Mouse (Mus musculus): ENCODE measurements around the gene Arid5a. TPM values are rescaled to one million over a fixed set of nuclear protein-coding genes. Genes with fewer than 3 reads are reported as not detected.

Arid5a gene
- polyA plus RNA-seq, 1 experiment from 2014 or later: 2.0 TPM

GRCm38 (mm10) chr1:36273288-36273687 is 34.2 kb upstream of the Arid5a start:
- H3K4me1 ChIP-seq (replicated peaks): peaks cover 30% of the 10 kb centered on the region
- DNase-seq (ENCODE audit: low spot score): no peak
- peaks cover 43% of the 10 kb centered on the region for H3K27me3 ChIP-seq (ENCODE audit: insufficient read depth, poor library complexity, severe bottlenecking)
- no peak overlapping the region for H3K27ac ChIP-seq
- H3K4me3 ChIP-seq: no peak overlapping the region
- no peaks in the 10 kb centered on the region for H3K36me3 ChIP-seq
- H3K9me3 ChIP-seq: no peaks in the 10 kb centered on the region
- WGBS: 38% methylated on average over 9 of the region's 9 CpGs

GRCm38 (mm10) chr1:36274455-36274854 is 33.1 kb upstream of the Arid5a start, which contains the start of gene Neurl3:
Gene Neurl3, minus strand, starts transcription at chr1:36274679.
- Histone ChIP-seq H3K4me1 (replicated peaks) (peaks cover 26% of the 10 kb centered on the region), H3K36me3 (no peaks in the 10 kb centered on the region), H3K27me3 (ENCODE audit: insufficient read depth, poor library complexity, severe bottlenecking) (peaks cover 31% of the 10 kb centered on the region), H3K27ac (no peak within 1 kb of the TSS), H3K9me3 (no peaks in the 10 kb centered on the region), H3K4me3 (no peak within 1 kb of the TSS)
- no peak for DNase-seq (ENCODE audit: low spot score)
- 92% methylated on average over 5 of the region's 5 CpGs for whole genome bisulfite sequencing

- Histone ChIP-seq H3K9me3 (no peaks in the 10 kb centered on the region), H3K27me3 (ENCODE audit: insufficient read depth, poor library complexity, severe bottlenecking) (peaks cover 17% of the 10 kb centered on the region), H3K4me3 (no peak overlapping the region), H3K4me1 (replicated peaks) (peaks cover 18% of the 10 kb centered on the region), H3K27ac (no peak overlapping the region), H3K36me3 (no peaks in the 10 kb centered on the region)
- DNase-seq (ENCODE audit: low spot score): no peak
- 78% methylated on average over 13 of the region's 13 CpGs for WGBS
Observed at GRCm38 (mm10) chr1:36275635-36276389, 31.7 kb upstream of the Arid5a start.

GRCm38 (mm10) chr1:36277267-36278060 is 30.1 kb upstream of the Arid5a start:
- DNase-seq (ENCODE audit: low spot score): peak; percentile 84
- no peak overlapping the region for H3K4me3 ChIP-seq
- peaks cover 2% of the 10 kb centered on the region; the same call in 1 of the 2 replicates for H3K27me3 ChIP-seq (ENCODE audit: insufficient read depth, poor library complexity, severe bottlenecking)
- WGBS: 19% methylated on average over 7 of the region's 7 CpGs
- no peaks in the 10 kb centered on the region for H3K9me3 ChIP-seq
- no peak overlapping the region for H3K27ac ChIP-seq
- peaks cover 12% of the 10 kb centered on the region for H3K4me1 ChIP-seq (replicated peaks)
- H3K36me3 ChIP-seq: no peaks in the 10 kb centered on the region

- WGBS: 22% methylated on average over 3 of the region's 3 CpGs
- no peak overlapping the region for H3K27ac ChIP-seq
- H3K9me3 ChIP-seq: no peaks in the 10 kb centered on the region
- H3K27me3 ChIP-seq (ENCODE audit: insufficient read depth, poor library complexity, severe bottlenecking): no peaks in the 10 kb centered on the region
- H3K36me3 ChIP-seq: no peaks in the 10 kb centered on the region
- no peak overlapping the region for H3K4me3 ChIP-seq
- H3K4me1 ChIP-seq (replicated peaks): peaks cover 6% of the 10 kb centered on the region; the same call in 1 of the 2 replicates
- DNase-seq (ENCODE audit: low spot score): peak; percentile 68
Observed at GRCm38 (mm10) chr1:36279202-36279601, 28.3 kb upstream of the Arid5a start.

- no peak for DNase-seq (ENCODE audit: low spot score)
- Histone ChIP-seq H3K27me3 (ENCODE audit: insufficient read depth, poor library complexity, severe bottlenecking) (no peaks in the 10 kb centered on the region), H3K4me1 (replicated peaks) (no peaks in the 10 kb centered on the region), H3K36me3 (no peaks in the 10 kb centered on the region), H3K4me3 (no peak overlapping the region), H3K27ac (no peak overlapping the region), H3K9me3 (no peaks in the 10 kb centered on the region)
- WGBS: 85% methylated on average over 3 of the region's 3 CpGs
Observed at GRCm38 (mm10) chr1:36280938-36281337, 26.6 kb upstream of the Arid5a start.

- Histone ChIP-seq H3K36me3 (no peaks in the 10 kb centered on the region), H3K9me3 (no peaks in the 10 kb centered on the region), H3K27ac (no peak overlapping the region), H3K27me3 (ENCODE audit: insufficient read depth, poor library complexity, severe bottlenecking) (no peaks in the 10 kb centered on the region), H3K4me1 (replicated peaks) (no peaks in the 10 kb centered on the region), H3K4me3 (no peak overlapping the region)
- DNase-seq (ENCODE audit: low spot score): no peak
- 93% methylated on average over 6 of the region's 6 CpGs for WGBS
Observed at GRCm38 (mm10) chr1:36281849-36282248, 25.7 kb upstream of the Arid5a start.

- Histone ChIP-seq H3K27ac (no peak overlapping the region), H3K4me1 (replicated peaks) (no peaks in the 10 kb centered on the region), H3K9me3 (no peaks in the 10 kb centered on the region), H3K4me3 (no peak overlapping the region), H3K27me3 (ENCODE audit: insufficient read depth, poor library complexity, severe bottlenecking) (peaks cover 11% of the 10 kb centered on the region), H3K36me3 (no peaks in the 10 kb centered on the region)
- 93% methylated on average over 8 of the region's 8 CpGs for WGBS
- no peak for DNase-seq (ENCODE audit: low spot score)
Observed at GRCm38 (mm10) chr1:36293470-36293869, 14.1 kb upstream of the Arid5a start.

GRCm38 (mm10) chr1:36294402-36294801 is 13.1 kb upstream of the Arid5a start:
- H3K36me3 ChIP-seq: no peaks in the 10 kb centered on the region
- H3K27me3 ChIP-seq (ENCODE audit: insufficient read depth, poor library complexity, severe bottlenecking): peaks cover 21% of the 10 kb centered on the region
- DNase-seq (ENCODE audit: low spot score): no peak
- H3K27ac ChIP-seq: no peak overlapping the region
- H3K4me1 ChIP-seq (replicated peaks): 0 out of 2 replicates have a peak, but pooled peaks cover 4% of the 10 kb centered on the region
- 82% methylated on average over 3 of the region's 3 CpGs for WGBS
- no peaks in the 10 kb centered on the region for H3K9me3 ChIP-seq
- no peak overlapping the region for H3K4me3 ChIP-seq

GRCm38 (mm10) chr1:36296466-36297149 is 10.9 kb upstream of the Arid5a start:
- Histone ChIP-seq H3K4me1 (replicated peaks) (0 out of 2 replicates have a peak, but pooled peaks cover 4% of the 10 kb centered on the region), H3K9me3 (no peaks in the 10 kb centered on the region), H3K36me3 (no peaks in the 10 kb centered on the region), H3K27ac (no peak overlapping the region), H3K27me3 (ENCODE audit: insufficient read depth, poor library complexity, severe bottlenecking) (peaks cover 41% of the 10 kb centered on the region), H3K4me3 (no peak overlapping the region)
- DNase-seq (ENCODE audit: low spot score): no peak
- WGBS: 75% methylated on average over 9 of the region's 9 CpGs

GRCm38 (mm10) chr1:36298107-36298506 is 9.4 kb upstream of the Arid5a start:
- Histone ChIP-seq H3K27ac (no peak overlapping the region), H3K9me3 (no peaks in the 10 kb centered on the region), H3K4me3 (no peak overlapping the region), H3K4me1 (replicated peaks) (peaks cover 7% of the 10 kb centered on the region), H3K36me3 (no peaks in the 10 kb centered on the region), H3K27me3 (ENCODE audit: insufficient read depth, poor library complexity, severe bottlenecking) (peaks cover 56% of the 10 kb centered on the region)
- no peak for DNase-seq (ENCODE audit: low spot score)
- WGBS: 82% methylated on average over 4 of the region's 4 CpGs

GRCm38 (mm10) chr1:36299126-36299525 is 8.4 kb upstream of the Arid5a start:
- no peaks in the 10 kb centered on the region for H3K36me3 ChIP-seq
- no peak for DNase-seq (ENCODE audit: low spot score)
- H3K9me3 ChIP-seq: no peaks in the 10 kb centered on the region
- 24% methylated on average over 13 of the region's 13 CpGs for WGBS
- no peak overlapping the region for H3K4me3 ChIP-seq
- H3K4me1 ChIP-seq (replicated peaks): peaks cover 12% of the 10 kb centered on the region
- peaks cover 65% of the 10 kb centered on the region for H3K27me3 ChIP-seq (ENCODE audit: insufficient read depth, poor library complexity, severe bottlenecking)
- no peak overlapping the region for H3K27ac ChIP-seq

Data from hindbrain, embryonic 10.5 days (tissue).